Mouse (Mus musculus) megakaryocyte, embryonic 14.5 days (primary cell): Measurements from ENCODE around the gene Igsf11. TPM values are rescaled to one million over a fixed set of nuclear protein-coding genes. Genes with fewer than 3 reads are reported as not detected.

Experiments
- H3K27me3 ChIP-seq: replicated peaks from 2 replicates; pipeline ENCODE3; 2012; ENCODE audit warnings: inconsistent platforms
- H3K36me3 ChIP-seq: replicated peaks from 2 replicates; pipeline ENCODE3; 2012; ENCODE audit warnings: low read length, inconsistent platforms, mixed read lengths
- H3K4me1 ChIP-seq: 2 replicates; pipeline ENCODE4 v1.6.1; 2012; ENCODE audit warnings: inconsistent platforms
- H3K4me3 ChIP-seq: replicated peaks from 2 replicates; pipeline ENCODE3; 2012; ENCODE audit warnings: moderate library complexity, mild to moderate bottlenecking, inconsistent platforms
- H3K9me3 ChIP-seq: 2 replicates; pipeline ENCODE4 v1.6.1; 2012; ENCODE audit warnings: inconsistent platforms
- FLI1 ChIP-seq: IDR thresholded peaks from 2 replicates; pipeline ENCODE4 v1.6.1; 2012; ENCODE audit warnings: low read length, inconsistent platforms, mixed read lengths
- GATA1 ChIP-seq: IDR thresholded peaks from 3 replicates; pipeline ENCODE4 v1.6.1; 2012; ENCODE audit warnings: mixed read lengths, low read length, inconsistent platforms, borderline replicate concordance
- polyA plus RNA-seq: library from polyadenylated mRNA; stranded (reverse); fragments of >175 nt; gene quantifications from 2 replicates; pipeline ENCODE4 v1.2.3, GENCODE M21; 2012; ENCODE audit warnings: low replicate concordance; ENCODE audit not compliant: insufficient read depth

Igsf11 gene
- polyA plus RNA-seq: not detected in 2 replicates

- TF ChIP-seq GATA1 (no peak), FLI1 (no peak)
- H3K4me3 ChIP-seq: no peak within 1 kb of the TSS
- H3K9me3 ChIP-seq: no peaks in the 10 kb centered on the region
- no peaks in the 10 kb centered on the region for H3K36me3 ChIP-seq
- peaks cover 2% of the 10 kb centered on the region for H3K27me3 ChIP-seq
- H3K4me1 ChIP-seq: no peaks in the 10 kb centered on the region
Observed at GRCm38 (mm10) chr16:38892371-38892770, at the start of gene Igsf11. Igsf11 (plus strand) TSS chr16:38892671.

GRCm38 (mm10) chr16:38858120-38858749, 34.2 kb upstream of the Igsf11 start:
- Histone ChIP-seq H3K36me3 (no peaks in the 10 kb centered on the region), H3K27me3 (no peaks in the 10 kb centered on the region)

GRCm38 (mm10) chr16:38860548-38860947, 31.9 kb upstream of the Igsf11 start:
- H3K4me1 ChIP-seq: no peaks in the 10 kb centered on the region
- no peaks in the 10 kb centered on the region for H3K36me3 ChIP-seq
- TF ChIP-seq FLI1 (no peak), GATA1 (no peak)
- H3K27me3 ChIP-seq: no peaks in the 10 kb centered on the region
- no peaks in the 10 kb centered on the region for H3K9me3 ChIP-seq
- no peak overlapping the region for H3K4me3 ChIP-seq

More at GRCm38 (mm10) chr16:38858120-38858749, 34.2 kb upstream of the Igsf11 start:
- Histone ChIP-seq H3K4me3 (no peak overlapping the region), H3K9me3 (no peaks in the 10 kb centered on the region), H3K4me1 (no peaks in the 10 kb centered on the region)
- no peak for TF ChIP-seq GATA1
- no peak for TF ChIP-seq FLI1

GRCm38 (mm10) chr16:38864358-38864757, 28.1 kb upstream of the Igsf11 start:
- no peaks in the 10 kb centered on the region for H3K4me1 ChIP-seq
- no peaks in the 10 kb centered on the region for H3K9me3 ChIP-seq
- TF ChIP-seq GATA1 (no peak), FLI1 (no peak)
- no peak overlapping the region for H3K4me3 ChIP-seq
- H3K36me3 ChIP-seq: no peaks in the 10 kb centered on the region
- H3K27me3 ChIP-seq: no peaks in the 10 kb centered on the region

GRCm38 (mm10) chr16:38873231-38873630, 19.2 kb upstream of the Igsf11 start:
- H3K4me1 ChIP-seq: no peaks in the 10 kb centered on the region
- no peaks in the 10 kb centered on the region for H3K27me3 ChIP-seq
- peaks cover 3% of the 10 kb centered on the region; the same call in 1 of the 2 replicates for H3K9me3 ChIP-seq
- no peaks in the 10 kb centered on the region for H3K36me3 ChIP-seq
- no peak overlapping the region for H3K4me3 ChIP-seq
- TF ChIP-seq GATA1 (no peak), FLI1 (no peak)

- Histone ChIP-seq H3K4me1 (no peaks in the 10 kb centered on the region), H3K36me3 (no peaks in the 10 kb centered on the region)
- TF ChIP-seq GATA1 (no peak), FLI1 (no peak)
Observed at GRCm38 (mm10) chr16:38874481-38874880, 18.0 kb upstream of the Igsf11 start.

GRCm38 (mm10) chr16:38898816-38899425, 6.5 kb downstream of the Igsf11 start:
- Histone ChIP-seq H3K9me3 (no peaks in the 10 kb centered on the region), H3K4me1 (peaks cover 7% of the 10 kb centered on the region), H3K36me3 (no peaks in the 10 kb centered on the region), H3K4me3 (no peak overlapping the region), H3K27me3 (peaks cover 40% of the 10 kb centered on the region)
- TF ChIP-seq GATA1 (no peak), FLI1 (no peak)

More at GRCm38 (mm10) chr16:38874481-38874880, 18.0 kb upstream of the Igsf11 start:
- Histone ChIP-seq H3K4me3 (no peak overlapping the region), H3K9me3 (peaks cover 3% of the 10 kb centered on the region; the same call in 1 of the 2 replicates), H3K27me3 (no peaks in the 10 kb centered on the region)

GRCm38 (mm10) chr16:38900024-38900423, 7.6 kb downstream of the Igsf11 start:
- TF ChIP-seq FLI1 (no peak), GATA1 (no peak)
- Histone ChIP-seq H3K4me1 (peaks cover 7% of the 10 kb centered on the region), H3K27me3 (peaks cover 47% of the 10 kb centered on the region), H3K36me3 (no peaks in the 10 kb centered on the region), H3K9me3 (no peaks in the 10 kb centered on the region), H3K4me3 (no peak overlapping the region)

GRCm38 (mm10) chr16:38902111-38902778, 9.8 kb downstream of the Igsf11 start:
- Histone ChIP-seq H3K4me1 (peaks cover 7% of the 10 kb centered on the region), H3K36me3 (no peaks in the 10 kb centered on the region), H3K4me3 (peak overlapping the region; percentile 90), H3K9me3 (no peaks in the 10 kb centered on the region), H3K27me3 (peaks cover 48% of the 10 kb centered on the region)
- TF ChIP-seq FLI1: no peak
- no peak for TF ChIP-seq GATA1

GRCm38 (mm10) chr16:38903020-38903419, 10.5 kb downstream of the Igsf11 start:
- peaks cover 7% of the 10 kb centered on the region for H3K4me1 ChIP-seq
- no peaks in the 10 kb centered on the region for H3K36me3 ChIP-seq
- H3K4me3 ChIP-seq: no peak overlapping the region
- H3K9me3 ChIP-seq: no peaks in the 10 kb centered on the region
- TF ChIP-seq GATA1 (no peak), FLI1 (no peak)
- H3K27me3 ChIP-seq: peaks cover 43% of the 10 kb centered on the region
